Mouse (Mus musculus) T-helper 17 cell (primary cell): ENCODE results near the gene Rrm2.

ENCODE experiments used
- in situ Hi-C, 2 experiments: fragments of 300-600 bp; cut with MboI, MseI; formaldehyde crosslinking; loops; 1 replicate in 1 of 2; 2 replicates in 1 of 2; pipeline ENCODE4 v1.15.1; 2025; ENCODE audit warnings: high pct_unique_total_duplicates in 2 of 2

Rrm2 gene

DNA sequence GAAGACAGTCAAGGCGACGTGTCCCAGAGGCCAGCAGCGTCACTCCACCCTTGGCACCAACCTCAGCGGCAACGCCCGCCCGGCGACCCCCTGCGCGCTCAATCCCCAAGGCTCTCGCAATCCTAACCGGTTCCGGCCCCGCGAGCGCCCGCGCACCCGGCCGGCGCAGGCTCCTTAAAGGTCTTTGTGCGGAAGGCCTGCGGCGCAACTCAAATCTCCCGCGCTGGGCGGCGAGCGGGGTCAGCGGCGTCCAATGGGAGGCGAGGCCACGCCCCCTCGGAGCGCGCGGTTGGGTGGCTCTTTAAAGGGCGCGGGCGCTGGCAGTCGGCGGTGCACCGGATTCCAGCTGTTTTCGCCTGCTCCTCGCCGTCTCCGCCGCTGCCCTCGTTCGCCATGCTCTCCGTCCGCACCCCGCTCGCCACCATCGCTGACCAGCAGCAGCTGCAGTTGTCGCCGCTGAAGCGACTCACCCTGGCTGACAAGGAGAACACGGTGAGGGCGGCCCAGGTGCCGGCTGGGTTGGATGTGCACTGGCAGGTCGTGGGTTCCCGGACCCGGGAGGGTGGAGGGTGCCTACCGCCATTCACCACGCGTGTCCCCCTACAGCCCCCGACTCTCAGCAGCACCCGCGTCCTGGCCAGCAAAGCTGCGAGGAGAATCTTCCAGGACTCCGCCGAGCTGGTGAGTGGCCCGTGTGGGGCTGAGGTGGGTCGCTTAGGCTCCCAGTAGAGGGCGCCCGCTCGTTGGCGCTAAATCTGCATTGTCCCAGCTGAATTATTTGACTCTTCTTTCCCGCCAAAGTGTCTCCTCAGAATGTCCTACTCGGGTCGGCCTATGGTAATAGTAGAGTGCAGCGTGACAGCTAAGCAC is at the start of gene Rrm2:
Rrm2 (plus strand) TSS at position 288 of the 870 bp plus-strand sequence.
- in situ Hi-C loops = no loop called here

DNA sequence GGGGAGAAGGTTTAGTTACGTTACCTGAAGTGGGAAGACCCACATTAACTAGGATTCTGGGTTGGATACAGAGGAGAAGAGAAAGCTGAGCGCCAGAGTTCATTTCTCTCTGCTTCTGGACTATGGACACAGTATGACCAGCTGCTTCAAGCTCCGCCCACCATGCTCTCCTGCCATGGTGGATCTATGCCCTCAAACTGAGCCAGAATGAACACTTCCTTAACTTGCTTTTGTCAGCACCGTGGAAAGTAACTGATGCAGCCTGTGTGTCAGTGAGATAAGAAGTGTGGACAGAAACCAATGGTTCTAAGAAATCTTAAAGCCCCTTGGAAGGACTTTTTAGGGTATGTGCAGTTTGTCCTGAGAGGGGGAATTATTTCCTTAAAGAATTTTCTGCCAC is 49.0 kb upstream of the Rrm2 start:
- in situ Hi-C loops = no loop called here

DNA sequence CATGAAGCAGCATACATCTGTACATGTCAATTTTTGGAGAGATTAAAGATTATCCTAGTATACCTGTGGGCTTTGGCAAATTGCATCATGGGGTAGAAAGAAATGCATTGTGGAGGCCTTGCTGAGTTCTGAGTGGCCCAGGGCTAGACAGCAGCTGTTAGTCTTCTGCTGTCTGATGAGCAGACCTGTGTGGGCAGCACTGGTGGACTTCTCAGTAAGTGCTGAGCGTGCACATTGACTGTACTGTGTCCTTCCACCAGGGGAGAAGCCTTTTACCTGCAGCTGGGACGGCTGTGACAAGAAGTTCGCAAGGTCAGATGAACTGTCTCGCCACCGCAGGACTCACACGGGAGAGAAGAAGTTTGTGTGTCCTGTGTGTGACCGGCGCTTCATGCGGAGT is 48.1 kb upstream of the Rrm2 start:
- in situ Hi-C loops = no loop called here

DNA sequence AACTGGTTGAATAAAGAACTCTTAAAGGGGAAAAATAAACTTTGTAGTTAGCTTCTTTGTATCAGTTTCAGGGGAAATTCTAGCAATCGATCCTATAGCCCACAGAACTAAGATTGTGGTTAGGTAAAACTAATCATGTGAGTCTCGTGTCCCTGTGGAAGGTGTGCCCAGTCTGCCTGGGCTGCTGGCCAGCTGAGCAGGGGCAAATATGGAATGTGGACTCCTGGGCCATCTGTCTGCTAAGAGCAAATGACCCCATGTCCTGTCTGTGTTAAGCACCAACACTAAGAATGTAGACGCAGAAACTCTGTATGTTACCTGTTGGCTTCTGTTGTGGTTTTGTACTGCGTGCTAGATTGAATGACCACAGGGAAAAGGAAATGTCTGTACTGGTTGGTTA is 46.9 kb upstream of the Rrm2 start:
- in situ Hi-C loops = no loop called here

DNA sequence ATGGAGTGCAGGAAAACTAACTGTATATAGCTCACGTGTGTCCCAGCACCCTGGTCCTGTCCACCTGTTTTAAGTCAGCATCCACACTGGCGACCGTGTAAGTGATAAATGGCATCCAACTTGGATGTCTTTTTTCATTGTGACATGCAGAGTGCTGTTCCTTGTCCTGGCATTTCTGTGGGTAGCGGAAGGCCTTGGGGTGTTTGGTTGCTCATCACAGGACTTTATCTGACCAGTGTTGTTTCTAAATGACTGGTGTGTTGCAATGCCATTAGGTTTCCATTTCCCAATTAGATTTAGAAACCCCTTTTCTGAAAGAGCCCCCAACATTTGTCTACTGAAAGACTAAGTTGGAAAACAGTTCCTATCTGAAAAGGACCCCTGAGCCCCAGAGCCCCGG is 45.9 kb upstream of the Rrm2 start:
- in situ Hi-C loops = no loop called here

DNA sequence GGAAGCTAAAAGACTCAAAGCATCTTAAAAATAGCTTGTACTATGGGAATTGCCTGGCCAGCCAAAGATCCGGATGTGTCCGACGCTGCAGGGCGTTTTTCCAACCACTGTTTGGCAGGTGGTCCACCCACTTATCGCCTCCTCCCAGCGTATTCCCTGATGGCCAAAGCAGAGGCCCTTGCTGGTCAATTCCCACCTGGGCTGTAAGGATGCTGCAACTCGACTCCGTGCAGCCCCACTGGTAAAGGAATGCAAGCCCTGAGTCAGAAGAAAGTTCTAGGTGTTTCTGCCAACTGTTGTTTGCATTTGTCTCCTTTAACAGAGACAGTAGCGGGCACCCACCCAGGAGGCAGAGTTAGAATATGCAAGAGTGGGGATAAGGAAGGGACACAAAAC is 27.9 kb upstream of the Rrm2 start:
- in situ Hi-C loops = no loop called here

DNA sequence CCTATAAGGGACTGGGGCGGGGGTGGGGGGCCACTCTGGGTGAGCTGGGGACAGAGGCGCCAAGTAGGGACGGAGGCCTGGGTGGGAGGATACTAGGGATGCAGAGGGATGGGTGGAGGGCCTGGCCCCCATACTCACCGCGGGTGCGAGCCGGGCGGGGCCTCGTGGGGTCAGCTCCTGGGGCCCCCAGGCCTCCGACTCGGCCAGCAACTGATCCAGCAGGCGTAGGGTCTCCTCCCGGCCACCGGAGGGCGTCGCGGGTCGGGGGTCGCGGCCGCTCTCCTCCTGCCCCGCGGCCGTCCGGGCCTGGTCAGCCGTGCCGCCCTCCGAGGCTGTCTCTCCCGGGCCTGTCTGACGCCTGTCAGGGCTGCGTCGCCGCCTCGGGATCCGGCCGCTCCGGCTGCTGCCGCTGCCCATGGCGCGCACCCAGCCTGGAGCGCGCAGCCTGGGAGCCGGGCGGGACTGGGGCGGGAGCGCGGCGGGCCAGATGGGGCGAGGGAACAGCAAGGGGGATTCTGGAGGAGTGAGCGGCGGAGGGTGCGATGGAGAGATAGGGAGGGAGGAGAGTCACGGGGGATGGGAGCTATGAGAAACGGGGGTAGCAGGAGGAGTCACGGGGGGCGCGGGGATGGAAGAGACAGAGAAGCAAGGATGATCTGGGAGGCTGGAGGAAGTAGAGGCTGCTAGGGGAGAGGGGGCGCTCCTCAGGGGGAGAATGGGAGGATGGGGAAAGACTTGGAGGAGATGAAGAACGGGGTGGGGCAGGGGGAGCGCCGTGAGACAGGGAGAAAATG is 27.4 kb upstream of the Rrm2 start:
- in situ Hi-C loops = no loop called here

DNA sequence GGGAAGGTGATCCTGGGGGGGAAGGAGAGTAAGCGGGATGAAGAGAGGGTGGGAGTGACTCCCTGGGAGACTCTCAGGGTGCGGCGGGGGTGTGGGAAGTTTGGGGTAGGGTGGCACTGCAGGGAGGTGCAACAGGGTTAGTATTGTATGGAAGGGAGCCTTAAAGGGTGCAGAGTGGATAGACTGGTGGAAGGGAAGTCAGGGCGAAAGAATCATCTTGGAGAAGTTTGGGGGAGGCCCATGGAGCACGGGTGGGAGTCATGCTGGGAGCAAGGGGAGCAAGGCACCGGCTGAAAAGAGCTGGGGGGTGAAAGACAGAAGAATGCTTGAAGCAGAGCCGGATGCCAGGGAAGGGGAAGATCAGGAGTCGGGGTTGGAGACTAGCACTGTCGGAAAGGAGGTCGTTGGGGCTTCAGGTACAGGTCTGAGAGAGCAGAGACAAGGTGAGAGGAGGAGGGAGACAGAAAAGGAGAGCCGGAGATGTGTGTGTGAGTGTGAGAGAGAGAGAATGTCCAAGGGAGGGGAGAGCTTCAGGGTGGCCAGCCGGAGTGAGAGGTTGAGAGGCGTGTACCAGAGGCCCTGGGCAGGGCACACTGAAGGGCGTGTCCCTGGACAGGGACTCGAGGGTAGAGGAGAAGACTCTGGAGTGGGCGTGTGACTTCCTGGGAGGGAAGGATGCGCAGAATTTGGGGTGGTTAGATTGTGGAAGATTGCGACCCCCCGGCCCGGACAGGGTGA is 26.6 kb upstream of the Rrm2 start, which contains the start of gene Cys1:
Cys1 (minus strand) TSS at position 528 of the 738 bp plus-strand sequence.
- in situ Hi-C loops = no loop called here

DNA sequence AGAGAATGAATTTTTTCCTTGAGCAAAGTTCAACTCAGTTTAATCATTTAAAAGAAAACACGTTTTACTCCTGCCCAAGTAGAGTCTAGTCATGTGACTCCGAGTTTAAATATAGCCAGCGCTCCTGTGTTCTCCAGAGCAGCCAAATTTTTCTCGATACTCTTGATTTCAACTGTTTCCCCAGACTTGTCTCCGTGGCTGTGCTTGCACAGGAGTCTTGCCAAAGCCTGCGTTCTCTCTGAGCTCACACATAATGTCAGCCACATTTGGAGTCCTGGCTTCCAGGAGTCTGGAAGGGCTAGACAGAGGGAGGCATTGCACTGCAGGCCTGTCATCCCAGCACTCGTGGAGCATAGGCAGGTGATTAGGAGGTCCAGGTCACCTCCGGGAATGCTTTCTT is 25.5 kb upstream of the Rrm2 start:
- in situ Hi-C loops = no loop called here

DNA sequence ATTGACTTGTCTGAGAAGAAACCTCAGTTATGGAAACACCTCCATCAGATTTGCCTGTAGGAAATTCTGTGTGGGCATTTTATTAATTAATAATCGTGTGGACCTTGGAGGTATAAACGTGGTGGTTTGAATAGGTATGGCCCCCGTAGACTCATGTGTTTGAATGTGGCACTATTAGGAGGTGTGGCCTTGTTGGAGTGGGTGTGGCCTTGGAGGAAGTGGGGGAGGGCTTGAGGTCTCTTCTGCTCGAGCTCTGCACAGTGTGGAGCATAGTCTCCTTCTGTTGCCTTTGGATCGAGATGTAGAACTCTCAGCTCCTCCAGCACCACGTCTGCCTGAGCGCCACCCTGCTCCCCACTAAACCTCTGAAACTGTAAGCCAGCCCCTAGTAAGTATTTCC is 24.6 kb upstream of the Rrm2 start:
- in situ Hi-C loops = no loop called here

DNA sequence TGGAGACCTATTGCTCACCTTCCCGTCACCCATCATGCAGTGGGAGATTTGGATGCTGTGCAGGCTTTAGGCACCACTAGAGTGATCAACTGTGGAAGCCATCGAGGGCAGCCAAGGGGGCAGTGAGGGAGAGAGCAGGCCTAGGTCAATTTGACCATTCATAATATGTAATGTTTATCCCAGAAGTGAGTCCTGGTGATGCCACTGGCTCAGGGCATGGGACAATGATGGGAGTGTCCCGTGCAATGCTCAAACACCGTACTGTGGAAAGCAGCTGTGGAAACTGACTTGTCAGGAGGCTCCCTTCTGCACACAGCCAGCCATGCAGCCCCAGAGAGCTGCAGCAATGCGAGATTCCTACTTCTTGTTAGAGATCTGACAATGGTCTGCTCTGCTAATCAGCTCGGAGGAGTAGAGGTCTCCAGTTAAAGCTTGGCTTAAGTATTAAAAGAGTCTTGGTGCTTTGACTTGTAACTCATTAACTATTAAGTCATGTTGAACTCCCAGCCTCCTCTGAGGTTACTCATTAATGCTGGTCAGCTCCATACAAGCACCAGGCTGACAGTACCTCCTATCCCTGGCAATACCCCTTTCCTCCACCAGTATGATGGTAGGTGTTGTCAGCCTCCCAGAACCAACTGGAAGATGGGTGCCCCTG is 21.9 kb upstream of the Rrm2 start:
- in situ Hi-C loops = no loop called here

DNA sequence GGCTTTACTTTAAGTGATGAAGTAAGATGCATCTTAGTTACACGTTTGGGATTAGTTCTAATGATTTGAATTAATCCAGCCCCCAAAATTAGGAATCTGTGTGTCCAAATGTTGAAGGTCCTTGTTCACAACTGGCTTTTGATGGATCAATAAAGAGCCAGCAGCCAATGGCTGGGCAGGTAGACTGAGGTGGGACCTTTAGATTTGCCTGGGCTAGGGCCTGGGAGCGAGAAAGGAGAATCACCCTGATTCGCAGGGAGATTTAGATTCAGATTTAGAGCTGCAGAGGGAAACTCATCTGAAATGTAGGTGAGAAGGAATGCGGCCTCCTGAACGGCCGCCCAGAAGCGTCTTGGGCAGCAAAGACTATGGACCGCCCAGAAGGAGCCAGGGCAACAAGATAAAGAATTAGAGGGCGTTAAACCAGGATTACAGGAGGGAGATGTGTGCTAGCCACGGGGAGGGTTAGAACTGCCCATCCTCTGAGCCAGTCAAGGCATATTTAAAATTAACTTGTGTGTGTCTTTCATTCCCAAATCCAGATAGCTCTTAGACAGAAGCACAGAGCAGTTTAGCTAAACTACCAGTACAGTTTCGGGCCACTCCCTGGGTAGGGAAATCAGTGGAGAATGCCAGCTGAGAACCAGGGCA is 21.2 kb upstream of the Rrm2 start:
- in situ Hi-C loops = no loop called here

DNA sequence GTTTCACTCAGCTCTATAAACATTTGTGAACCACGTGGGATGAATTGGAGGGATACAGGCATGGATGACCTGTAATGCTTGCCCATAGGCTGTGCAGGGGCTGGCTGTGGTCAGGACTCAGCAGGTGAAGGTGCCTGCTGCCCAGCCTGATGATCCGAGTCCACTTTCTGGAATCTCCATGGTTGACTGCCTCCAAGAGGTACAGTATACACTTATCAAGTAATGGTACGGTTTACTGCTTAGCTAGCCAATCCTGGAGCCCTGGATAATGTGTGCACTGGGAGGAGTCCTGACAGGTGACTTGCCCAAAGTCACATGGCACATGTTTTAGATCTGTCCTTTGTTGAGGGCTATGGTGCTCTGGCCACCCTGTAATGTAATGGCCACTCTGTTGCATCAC is 17.7 kb upstream of the Rrm2 start:
- in situ Hi-C loops = no loop called here

DNA sequence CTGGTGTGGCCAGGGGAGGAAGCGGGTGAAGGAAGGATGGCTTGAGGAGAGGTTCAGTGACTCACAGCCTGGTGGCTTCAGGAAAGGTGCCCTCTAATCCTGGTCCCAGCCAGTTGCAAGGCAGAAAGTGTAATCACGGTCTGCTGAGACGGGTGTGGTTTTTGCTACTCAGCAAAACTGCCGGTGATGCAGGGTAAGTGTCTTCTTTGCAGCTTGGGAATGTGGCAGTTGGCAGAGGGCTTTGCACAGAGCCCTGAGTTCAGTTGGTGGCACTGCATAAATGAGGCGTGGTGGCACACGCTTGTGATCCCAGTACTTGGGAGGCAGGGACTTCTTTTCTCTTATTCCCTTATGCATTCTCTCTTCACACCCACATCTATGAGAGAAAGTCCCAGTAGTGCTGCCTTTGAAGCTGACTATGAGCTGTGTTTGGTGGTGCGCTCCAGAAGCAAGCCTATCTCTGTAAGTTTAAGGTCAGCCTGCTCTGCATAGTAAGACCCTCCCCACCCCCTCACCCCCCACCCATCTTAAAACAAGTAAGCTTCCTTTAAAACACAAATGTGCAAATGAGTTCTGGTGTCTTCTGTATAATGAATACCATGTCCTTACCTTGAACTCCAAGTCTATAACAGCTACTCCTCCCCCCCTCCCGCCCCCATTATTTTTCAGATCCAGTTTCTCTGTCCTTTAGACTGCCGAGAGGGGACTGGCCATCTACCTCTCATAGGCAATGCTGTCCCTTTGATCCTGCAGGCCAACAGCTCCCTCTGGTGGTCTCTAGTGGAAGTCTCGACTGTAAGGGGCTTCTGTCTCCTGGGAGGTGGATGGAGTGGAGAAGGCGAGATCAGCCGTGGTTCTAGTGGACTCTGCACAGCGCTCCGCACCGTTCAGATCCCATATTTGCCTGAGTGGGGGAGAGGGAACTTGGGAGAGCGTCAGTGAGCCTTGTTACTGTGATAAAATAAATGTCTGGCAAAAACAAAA is 11.2 kb upstream of the Rrm2 start:
- in situ Hi-C loops = loop anchor here (5.0 kb wide), 3 partner anchors 89 to 239 kb away; no protein-coding TSS in a partner anchor

DNA sequence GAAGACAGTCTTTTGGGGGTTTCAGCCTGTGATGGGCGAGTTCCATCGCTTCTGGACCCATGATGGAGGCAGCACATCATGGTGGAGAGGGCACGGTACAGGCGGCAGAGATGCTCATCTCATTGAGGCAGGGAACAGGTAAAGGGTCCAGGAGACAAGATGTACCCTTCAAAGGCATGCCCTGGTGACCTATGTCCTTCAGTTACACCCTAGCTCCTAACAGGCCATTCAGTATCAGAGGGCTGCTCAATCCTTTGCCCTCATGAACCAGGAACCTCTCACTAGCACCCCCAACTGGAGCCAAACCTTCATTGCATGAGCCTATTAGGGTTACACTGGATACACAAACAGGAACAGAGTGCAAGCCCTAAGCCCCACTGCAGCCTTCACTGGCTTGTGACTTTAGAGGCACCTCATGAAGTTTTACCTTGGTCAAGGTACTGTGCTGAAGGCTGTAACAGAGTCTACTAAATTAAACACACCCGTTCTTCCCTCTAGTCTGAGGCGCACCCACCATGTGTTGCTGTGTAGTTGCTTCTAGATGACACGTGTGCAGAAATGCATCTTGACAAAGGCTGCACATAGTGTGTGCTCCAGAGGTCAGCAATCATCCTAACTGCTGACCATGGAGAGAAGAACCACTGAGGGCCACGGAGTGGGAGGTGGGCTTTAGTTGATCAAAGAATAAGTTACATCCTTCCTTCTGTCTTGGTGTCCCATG is 10.4 kb upstream of the Rrm2 start:
- in situ Hi-C loops = loop anchor here (5.0 kb wide), 3 partner anchors 90 to 240 kb away; no protein-coding TSS in a partner anchor

DNA sequence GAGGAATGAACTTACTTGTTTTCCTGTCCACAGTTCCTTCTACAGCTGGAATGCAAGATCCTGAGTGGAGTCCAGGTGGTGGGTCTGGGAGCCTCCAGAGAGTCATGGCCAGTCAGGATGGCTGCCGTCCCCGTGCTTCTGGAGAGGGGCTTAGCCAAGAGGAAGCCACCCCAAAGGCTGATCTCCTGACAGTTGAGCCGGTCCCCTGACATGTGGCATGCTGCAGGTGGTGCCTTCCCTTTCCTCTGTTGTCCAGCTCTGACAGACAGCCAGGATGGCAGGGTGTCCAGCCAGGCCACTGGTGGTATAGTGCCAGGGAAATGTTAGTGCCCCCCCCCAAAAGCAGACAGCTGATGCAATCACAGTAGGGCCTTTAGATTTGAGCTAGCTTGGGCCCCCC is 9.5 kb upstream of the Rrm2 start:
- in situ Hi-C loops = loop anchor here (5.0 kb wide), 3 partner anchors 91 to 241 kb away; no protein-coding TSS in a partner anchor

DNA sequence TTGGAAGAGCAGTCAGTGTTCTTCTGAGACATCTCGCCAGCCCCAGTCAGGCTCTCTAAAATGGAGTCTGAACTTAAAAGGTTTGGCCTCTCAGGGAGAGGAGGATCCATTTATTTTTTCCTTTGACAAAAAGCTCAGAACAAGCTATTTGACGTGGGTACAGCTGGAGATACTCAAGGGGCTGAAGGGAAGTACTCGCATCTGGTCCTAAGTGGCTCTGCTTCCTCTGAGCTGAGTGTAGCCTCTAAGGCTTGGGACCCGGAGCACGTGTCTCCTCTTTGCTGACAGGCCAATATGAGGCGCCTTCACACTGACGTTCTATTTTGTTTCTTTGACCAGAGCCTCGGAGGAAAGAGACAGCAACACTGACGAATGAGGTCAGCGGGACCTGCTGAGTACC is 8.5 kb upstream of the Rrm2 start:
- in situ Hi-C loops = loop anchor here (5.0 kb wide), 3 partner anchors 92 to 242 kb away; no protein-coding TSS in a partner anchor

DNA sequence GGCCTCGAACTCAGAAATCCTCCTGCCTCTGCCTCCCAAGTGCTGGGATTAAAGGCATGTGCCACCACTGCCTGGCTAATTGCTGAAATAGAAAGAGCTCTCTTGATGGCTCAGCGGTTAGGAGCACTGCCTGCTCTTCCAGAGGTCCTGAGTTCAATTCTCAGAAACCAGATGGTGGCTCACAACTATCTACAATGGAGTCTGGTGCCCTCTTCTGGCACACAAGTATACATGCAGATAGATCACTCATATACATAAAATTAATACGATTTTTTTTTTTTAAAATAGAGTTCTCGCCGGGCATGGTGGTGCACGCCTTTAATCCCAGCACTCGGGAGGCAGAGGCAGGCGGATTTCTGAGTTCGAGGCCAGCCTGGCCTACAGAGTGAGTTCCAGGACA is 6.4 kb upstream of the Rrm2 start:
- in situ Hi-C loops = loop anchor here in 1 of 2 experiments (5.0 kb wide), 1 partner anchor 49 kb away; the partner anchor contains the start of gene Klf11

DNA sequence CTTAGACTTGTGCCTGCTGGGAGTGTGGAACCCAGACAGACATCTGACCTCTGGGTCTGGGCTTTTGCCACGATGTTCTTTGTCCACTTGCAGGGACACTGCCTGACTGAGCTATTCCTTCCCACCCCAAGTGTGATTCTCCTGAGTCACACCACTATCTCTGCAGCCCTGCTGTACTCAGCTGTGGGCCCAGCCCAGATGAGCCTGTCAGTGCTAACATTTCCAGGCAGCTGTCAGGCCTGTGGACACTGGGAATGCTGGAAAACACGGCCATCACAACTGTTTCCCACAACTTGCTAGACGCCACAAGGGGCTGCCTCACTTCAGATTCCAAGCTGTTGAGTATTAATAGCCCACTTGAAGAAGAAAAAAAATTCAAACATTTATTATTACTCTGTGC is 5.0 kb upstream of the Rrm2 start:
- in situ Hi-C loops = loop anchor here in 1 of 2 experiments (5.0 kb wide), 1 partner anchor 51 kb away; the partner anchor contains the start of gene Klf11
